Mouse (Mus musculus): ENCODE results near the gene Oit1. TPM values are rescaled to one million over a fixed set of nuclear protein-coding genes. Genes with fewer than 3 reads are reported as not detected.

Oit1 gene
- total RNA-seq (2021) = not detected
- 1.8 TPM in 1 of 2 replicates, not detected in the other for polyA plus RNA-seq (2012; rRNA removed)
- long read RNA-seq = 0 reads

GRCm38 (mm10) chr14:8378685-8379313, at the start of gene Oit1:
TSS of gene Oit1 (minus strand) at chr14:8378754.
- Histone ChIP-seq H3K36me3 (ENCODE audit: control insufficient read depth, insufficient read depth, low read length) (no peaks in the 10 kb centered on the region), H3K79me2 (replicated peaks; ENCODE audit: control insufficient read depth, insufficient read depth, low read length) (no peaks in the 10 kb centered on the region), H3K27me3 (ENCODE audit: control insufficient read depth, insufficient read depth, low read length) (no peaks in the 10 kb centered on the region), H3K4me3 (no peak within 1 kb of the TSS), H3K27ac (no peak within 1 kb of the TSS), H3K9ac (ENCODE audit: low read depth, low read length) (no peak within 1 kb of the TSS), H3K4me1 (ENCODE audit: control insufficient read depth, insufficient read depth, low read length) (no peaks in the 10 kb centered on the region)
- TF ChIP-seq POLR2A (IDR thresholded peaks at IDR 0.05; ENCODE audit: insufficient read depth, low read depth, low read length) (no peak), EP300 (IDR thresholded peaks at IDR 0.05; ENCODE audit: insufficient read depth, low read depth, low read length) (no peak), CTCF (IDR thresholded peaks at IDR 0.05) (no peak)
- 66% methylated on average over 8 of the region's 8 CpGs for WGBS
- intact Hi-C loops (cut with DNase I) = no loop called here
- DNase-seq = no peak

GRCm38 (mm10) chr14:8422833-8423232, 44.3 kb upstream of the Oit1 start:
- intact Hi-C loops (cut with DNase I) = no loop called here
- Histone ChIP-seq H3K9ac (ENCODE audit: low read depth, low read length) (no peak overlapping the region), H3K79me2 (replicated peaks; ENCODE audit: control insufficient read depth, insufficient read depth, low read length) (no peaks in the 10 kb centered on the region), H3K27ac (no peak overlapping the region), H3K4me1 (ENCODE audit: control insufficient read depth, insufficient read depth, low read length) (no peaks in the 10 kb centered on the region), H3K4me3 (no peak overlapping the region), H3K36me3 (ENCODE audit: control insufficient read depth, insufficient read depth, low read length) (no peaks in the 10 kb centered on the region), H3K27me3 (ENCODE audit: control insufficient read depth, insufficient read depth, low read length) (no peaks in the 10 kb centered on the region)
- DNase-seq = no peak
- TF ChIP-seq POLR2A (IDR thresholded peaks at IDR 0.05; ENCODE audit: insufficient read depth, low read depth, low read length) = no peak
- TF ChIP-seq CTCF (IDR thresholded peaks at IDR 0.05) = no peak
- TF ChIP-seq EP300 (IDR thresholded peaks at IDR 0.05; ENCODE audit: insufficient read depth, low read depth, low read length) = no peak
- WGBS = 87% methylated on average over 3 of the region's 3 CpGs

- Histone ChIP-seq H3K36me3 (ENCODE audit: control insufficient read depth, insufficient read depth, low read length) (no peaks in the 10 kb centered on the region), H3K4me1 (ENCODE audit: control insufficient read depth, insufficient read depth, low read length) (no peaks in the 10 kb centered on the region), H3K27me3 (ENCODE audit: control insufficient read depth, insufficient read depth, low read length) (no peaks in the 10 kb centered on the region), H3K9ac (ENCODE audit: low read depth, low read length) (no peak overlapping the region), H3K27ac (no peak overlapping the region), H3K4me3 (no peak overlapping the region), H3K79me2 (replicated peaks; ENCODE audit: control insufficient read depth, insufficient read depth, low read length) (no peaks in the 10 kb centered on the region)
- no peak for DNase-seq
- intact Hi-C loops (cut with DNase I) = no loop called here
- TF ChIP-seq POLR2A (IDR thresholded peaks at IDR 0.05; ENCODE audit: insufficient read depth, low read depth, low read length) = no peak
- TF ChIP-seq EP300 (IDR thresholded peaks at IDR 0.05; ENCODE audit: insufficient read depth, low read depth, low read length) = no peak
- no peak for TF ChIP-seq CTCF (IDR thresholded peaks at IDR 0.05)
- 40% methylated on average over 10 of the region's 10 CpGs for WGBS
Observed at GRCm38 (mm10) chr14:8421199-8421787, 42.7 kb upstream of the Oit1 start.

- H3K27ac ChIP-seq = no peak overlapping the region
- H3K36me3 ChIP-seq (ENCODE audit: control insufficient read depth, insufficient read depth, low read length) = no peaks in the 10 kb centered on the region
- H3K4me1 ChIP-seq (ENCODE audit: control insufficient read depth, insufficient read depth, low read length) = no peaks in the 10 kb centered on the region
- WGBS = 36% methylated on average over 3 of the region's 3 CpGs
- no peak overlapping the region for H3K4me3 ChIP-seq
- TF ChIP-seq POLR2A (IDR thresholded peaks at IDR 0.05; ENCODE audit: insufficient read depth, low read depth, low read length) = no peak
- intact Hi-C loops (cut with DNase I) = no loop called here
- H3K79me2 ChIP-seq (replicated peaks; ENCODE audit: control insufficient read depth, insufficient read depth, low read length) = no peaks in the 10 kb centered on the region
- no peak overlapping the region for H3K9ac ChIP-seq (ENCODE audit: low read depth, low read length)
- no peaks in the 10 kb centered on the region for H3K27me3 ChIP-seq (ENCODE audit: control insufficient read depth, insufficient read depth, low read length)
- no peak for DNase-seq
Observed at GRCm38 (mm10) chr14:8418610-8419009, 40.1 kb upstream of the Oit1 start.

- intact Hi-C loops (cut with DNase I) = no loop called here
- Histone ChIP-seq H3K4me3 (no peak overlapping the region), H3K27me3 (ENCODE audit: control insufficient read depth, insufficient read depth, low read length) (no peaks in the 10 kb centered on the region), H3K79me2 (replicated peaks; ENCODE audit: control insufficient read depth, insufficient read depth, low read length) (no peaks in the 10 kb centered on the region), H3K27ac (no peak overlapping the region), H3K36me3 (ENCODE audit: control insufficient read depth, insufficient read depth, low read length) (no peaks in the 10 kb centered on the region), H3K9ac (ENCODE audit: low read depth, low read length) (no peak overlapping the region), H3K4me1 (ENCODE audit: control insufficient read depth, insufficient read depth, low read length) (no peaks in the 10 kb centered on the region)
- 74% methylated on average over 6 of the region's 6 CpGs for WGBS
- no peak for DNase-seq
- TF ChIP-seq CTCF (IDR thresholded peaks at IDR 0.05) = no peak
- TF ChIP-seq EP300 (IDR thresholded peaks at IDR 0.05; ENCODE audit: insufficient read depth, low read depth, low read length) = no peak
- TF ChIP-seq POLR2A (IDR thresholded peaks at IDR 0.05; ENCODE audit: insufficient read depth, low read depth, low read length) = no peak
Observed at GRCm38 (mm10) chr14:8405946-8406345, 27.4 kb upstream of the Oit1 start.

- H3K79me2 ChIP-seq (replicated peaks; ENCODE audit: control insufficient read depth, insufficient read depth, low read length) = no peaks in the 10 kb centered on the region
- H3K27ac ChIP-seq = no peak overlapping the region
- H3K36me3 ChIP-seq (ENCODE audit: control insufficient read depth, insufficient read depth, low read length) = no peaks in the 10 kb centered on the region
- TF ChIP-seq EP300 (IDR thresholded peaks at IDR 0.05; ENCODE audit: insufficient read depth, low read depth, low read length) (no peak), CTCF (IDR thresholded peaks at IDR 0.05) (no peak), POLR2A (IDR thresholded peaks at IDR 0.05; ENCODE audit: insufficient read depth, low read depth, low read length) (no peak)
- WGBS = 90% methylated on average over 3 of the region's 3 CpGs
- H3K27me3 ChIP-seq (ENCODE audit: control insufficient read depth, insufficient read depth, low read length) = no peaks in the 10 kb centered on the region
- H3K4me3 ChIP-seq = no peak overlapping the region
- intact Hi-C loops (cut with DNase I) = no loop called here
- no peak overlapping the region for H3K9ac ChIP-seq (ENCODE audit: low read depth, low read length)
- H3K4me1 ChIP-seq (ENCODE audit: control insufficient read depth, insufficient read depth, low read length) = no peaks in the 10 kb centered on the region
- no peak for DNase-seq
Observed at GRCm38 (mm10) chr14:8403310-8403709, 24.8 kb upstream of the Oit1 start.
